Mouse (Mus musculus): Measurements from ENCODE around the gene Psg16.
"Not testable (repeated sequence)": the region's sequence is repeated elsewhere in the genome, so short reads cannot be mapped to it uniquely, and the experiment has no call there.

Psg16 gene

GRCm38 (mm10) chr7:17056081-17056581 lies 17.7 kb upstream of the Psg16 start:
- peak; percentile 89 for DNase-seq

- DNase-seq = peak; percentile 57
Measured at GRCm38 (mm10) chr7:17056601-17057523, 17.0 kb upstream of the Psg16 start.

GRCm38 (mm10) chr7:17058071-17058689 lies 15.7 kb upstream of the Psg16 start:
- peak; percentile 86 for DNase-seq

GRCm38 (mm10) chr7:17058816-17059462 lies 14.9 kb upstream of the Psg16 start:
- no peak for DNase-seq

- DNase-seq = peak; percentile 45
Measured at GRCm38 (mm10) chr7:17059463-17059844, 14.4 kb upstream of the Psg16 start.

GRCm38 (mm10) chr7:17060031-17060781 lies 13.6 kb upstream of the Psg16 start:
- DNase-seq = peak; percentile 62

- peak; percentile 58 for DNase-seq
Measured at GRCm38 (mm10) chr7:17060782-17061605, 12.8 kb upstream of the Psg16 start.

- no peak for DNase-seq
Measured at GRCm38 (mm10) chr7:17062389-17062788, 11.5 kb upstream of the Psg16 start, which contains the start of gene Hif3a. Gene Hif3a (minus strand): TSS chr7:17062427.

- DNase-seq = no peak
Measured at GRCm38 (mm10) chr7:17062845-17063244, 11.0 kb upstream of the Psg16 start.

GRCm38 (mm10) chr7:17065620-17066019 lies 8.2 kb upstream of the Psg16 start:
- no peak for DNase-seq

- DNase-seq = peak; percentile 92
Measured at GRCm38 (mm10) chr7:17066412-17066811, 7.4 kb upstream of the Psg16 start.

- DNase-seq = no peak
Measured at GRCm38 (mm10) chr7:17067000-17067399, 6.8 kb upstream of the Psg16 start.

- DNase-seq = not testable (repeated sequence)
Measured at GRCm38 (mm10) chr7:17067651-17068050, 6.2 kb upstream of the Psg16 start.

- DNase-seq = no peak
Measured at GRCm38 (mm10) chr7:17073513-17073903, 332 bp upstream of the Psg16 start.

- DNase-seq = no peak
Measured at GRCm38 (mm10) chr7:17076542-17076941, 2.7 kb downstream of the Psg16 start.

- DNase-seq = no peak
Measured at GRCm38 (mm10) chr7:17078076-17078654, 4.3 kb downstream of the Psg16 start.

GRCm38 (mm10) chr7:17082766-17083165 lies 8.9 kb downstream of the Psg16 start:
- DNase-seq = no peak

GRCm38 (mm10) chr7:17087731-17088130 lies 13.9 kb downstream of the Psg16 start:
- no peak for DNase-seq

- DNase-seq = no peak
Measured at GRCm38 (mm10) chr7:17090058-17090585, 16.3 kb downstream of the Psg16 start.

- peak; percentile 68 for DNase-seq
Measured at GRCm38 (mm10) chr7:17091280-17091679, 17.4 kb downstream of the Psg16 start.

- DNase-seq = not testable (repeated sequence)
Measured at GRCm38 (mm10) chr7:17101631-17102030, 27.8 kb downstream of the Psg16 start.

All from thymus, postnatal 4 days (tissue).